Mouse (Mus musculus) embryonic facial prominence, embryonic 11.5 days (tissue): ENCODE measurements at regions not wholly inside any gene's neighbourhood (a gene's known extent, or its start where the extent isn't known, plus 50 kb on each side); places are given as distances from the start of the nearest gene placed in this dataset.

Experiments
- ATAC-seq: fragments of 200-750 bp; cut with Nextera tagmentation; replicated peaks from 2 replicates; pipeline ENCODE4 v1.8.0; 2017; ENCODE audit warnings: low read depth; ENCODE audit not compliant: insufficient number of reproducible peaks, low FRiP score, low TSS enrichment
- DNase-seq: peaks from one replicate; pipeline ENCODE4 v3.0.0-alpha.2; 2015; ENCODE audit warnings: low spot score
- H3K27ac ChIP-seq: fragments of 300-500 bp; sonication (generic); replicated peaks from 2 replicates; pipeline ENCODE4 v1.5.1; 2014; ENCODE audit warnings: mild to moderate bottlenecking, low read depth, low read length, control low read depth
- H3K27me3 ChIP-seq: fragments of 300-500 bp; sonication (generic); 2 replicates; pipeline ENCODE4 v1.6.1; 2014; ENCODE audit warnings: mild to moderate bottlenecking, low read length, moderate library complexity, mixed read lengths; ENCODE audit not compliant: control insufficient read depth, insufficient read depth
- H3K36me3 ChIP-seq: fragments of 300-500 bp; sonication (generic); replicated peaks from 2 replicates; pipeline ENCODE4 v1.6.1; 2014; ENCODE audit warnings: low read depth, mild to moderate bottlenecking, low read length, moderate library complexity, mixed read lengths; ENCODE audit not compliant: control insufficient read depth, insufficient read depth
- H3K4me1 ChIP-seq: fragments of 300-500 bp; sonication (generic); 2 replicates; pipeline ENCODE4 v1.6.1; 2014; ENCODE audit warnings: low read length, mixed read lengths; ENCODE audit not compliant: control insufficient read depth, insufficient read depth
- H3K4me2 ChIP-seq: fragments of 300-500 bp; sonication (generic); 2 replicates; pipeline ENCODE4 v1.6.1; 2014; ENCODE audit warnings: low read depth, mild to moderate bottlenecking, control low read depth, low read length, moderate library complexity
- H3K4me3 ChIP-seq: fragments of 300-500 bp; sonication (generic); 2 replicates; pipeline ENCODE4 v1.5.1; 2014; ENCODE audit warnings: low read depth, low read length, control low read depth
- H3K9ac ChIP-seq: fragments of 300-500 bp; sonication (generic); replicated peaks from 2 replicates; pipeline ENCODE4 v1.6.1; 2014; ENCODE audit warnings: mild to moderate bottlenecking, control low read depth, low read length
- H3K9me3 ChIP-seq: fragments of 300-500 bp; sonication (generic); replicated peaks from 2 replicates; pipeline ENCODE4 v1.6.1; 2016; ENCODE audit warnings: mild to moderate bottlenecking, low read length, inconsistent platforms, mixed read lengths; ENCODE audit not compliant: control insufficient read depth
- WGBS: fragments of 180-500 bp; shearing (Covaris S2); extraction: QIAGEN DNeasy Blood & Tissue Kit; methylation state at CpG from one replicate; pipeline ENCODE4 v1.1.7; 2014; 5-methylcytosine and 5-hydroxymethylcytosine counted together

- no peaks in the 10 kb centered on the region for H3K9me3 ChIP-seq
- ATAC-seq (no peak), DNase-seq (no peak)
- no peak overlapping the region for H3K4me2 ChIP-seq
- H3K4me1 ChIP-seq: no peaks in the 10 kb centered on the region
- H3K27me3 ChIP-seq: no peaks in the 10 kb centered on the region
- no peaks in the 10 kb centered on the region for H3K36me3 ChIP-seq
- H3K9ac ChIP-seq: no peak overlapping the region
- no peak overlapping the region for H3K27ac ChIP-seq
- WGBS: 29% methylated on average over 1 of the region's 1 CpGs
- no peak overlapping the region for H3K4me3 ChIP-seq
Observed at GRCm38 (mm10) chr13:107598391-107598790, 445.9 kb upstream of the Smim15 start.

- no peaks in the 10 kb centered on the region for H3K4me1 ChIP-seq
- H3K36me3 ChIP-seq: no peaks in the 10 kb centered on the region
- ATAC-seq: no peak
- H3K27ac ChIP-seq: no peak overlapping the region
- no peak overlapping the region for H3K4me3 ChIP-seq
- no peaks in the 10 kb centered on the region for H3K27me3 ChIP-seq
- 75% methylated on average over 2 of the region's 2 CpGs for WGBS
- H3K9ac ChIP-seq: no peak overlapping the region
- DNase-seq: no peak
- no peaks in the 10 kb centered on the region for H3K9me3 ChIP-seq
- H3K4me2 ChIP-seq: no peak overlapping the region
Observed at GRCm38 (mm10) chr13:107597217-107597616, 447.0 kb upstream of the Smim15 start.

GRCm38 (mm10) chr13:107596183-107596582 is 448.1 kb upstream of the Smim15 start:
- Histone ChIP-seq H3K27me3 (no peaks in the 10 kb centered on the region), H3K4me1 (no peaks in the 10 kb centered on the region), H3K9me3 (no peaks in the 10 kb centered on the region), H3K27ac (no peak overlapping the region), H3K36me3 (no peaks in the 10 kb centered on the region), H3K9ac (no peak overlapping the region), H3K4me3 (no peak overlapping the region), H3K4me2 (no peak overlapping the region)
- 76% methylated on average over 2 of the region's 2 CpGs for WGBS
- ATAC-seq (no peak), DNase-seq (no peak)

GRCm38 (mm10) chr13:107588399-107589002 is 455.7 kb upstream of the Smim15 start:
- Histone ChIP-seq H3K36me3 (no peaks in the 10 kb centered on the region), H3K4me1 (no peaks in the 10 kb centered on the region), H3K4me2 (no peak overlapping the region), H3K27me3 (no peaks in the 10 kb centered on the region), H3K4me3 (no peak overlapping the region), H3K9ac (no peak overlapping the region), H3K9me3 (no peaks in the 10 kb centered on the region), H3K27ac (no peak overlapping the region)
- WGBS: 64% methylated on average over 9 of the region's 9 CpGs
- no peak for DNase-seq
- ATAC-seq: no peak

- no peaks in the 10 kb centered on the region for H3K36me3 ChIP-seq
- no peaks in the 10 kb centered on the region for H3K4me1 ChIP-seq
- ATAC-seq: no peak
- H3K9me3 ChIP-seq: no peaks in the 10 kb centered on the region
- H3K4me2 ChIP-seq: no peak overlapping the region
- no peak overlapping the region for H3K4me3 ChIP-seq
- no peaks in the 10 kb centered on the region for H3K27me3 ChIP-seq
- H3K27ac ChIP-seq: no peak overlapping the region
- H3K9ac ChIP-seq: no peak overlapping the region
- WGBS: 67% methylated on average over 8 of the region's 8 CpGs
- DNase-seq: no peak
Observed at GRCm38 (mm10) chr13:107587678-107588077, 456.6 kb upstream of the Smim15 start.

- Histone ChIP-seq H3K9ac (no peak overlapping the region), H3K27ac (no peak overlapping the region), H3K4me3 (no peak overlapping the region), H3K36me3 (no peaks in the 10 kb centered on the region), H3K4me2 (no peak overlapping the region), H3K9me3 (no peaks in the 10 kb centered on the region), H3K4me1 (no peaks in the 10 kb centered on the region), H3K27me3 (no peaks in the 10 kb centered on the region)
- ATAC-seq (no peak), DNase-seq (no peak)
- WGBS: 92% methylated on average over 9 of the region's 9 CpGs
Observed at GRCm38 (mm10) chr13:107585936-107586335, 458.3 kb upstream of the Smim15 start.

GRCm38 (mm10) chr13:107585353-107585752 is 458.9 kb upstream of the Smim15 start:
- 55% methylated on average over 4 of the region's 4 CpGs for WGBS
- Histone ChIP-seq H3K4me1 (no peaks in the 10 kb centered on the region), H3K4me3 (no peak overlapping the region), H3K36me3 (no peaks in the 10 kb centered on the region), H3K9ac (no peak overlapping the region), H3K9me3 (no peaks in the 10 kb centered on the region), H3K27me3 (no peaks in the 10 kb centered on the region), H3K27ac (no peak overlapping the region), H3K4me2 (no peak overlapping the region)
- DNase-seq (no peak), ATAC-seq (no peak)

- no peak overlapping the region for H3K4me3 ChIP-seq
- no peak overlapping the region for H3K27ac ChIP-seq
- no peak overlapping the region for H3K4me2 ChIP-seq
- H3K27me3 ChIP-seq: no peaks in the 10 kb centered on the region
- H3K36me3 ChIP-seq: no peaks in the 10 kb centered on the region
- H3K9me3 ChIP-seq: no peaks in the 10 kb centered on the region
- no peak for ATAC-seq
- no peak overlapping the region for H3K9ac ChIP-seq
- DNase-seq: no peak
- H3K4me1 ChIP-seq: no peaks in the 10 kb centered on the region
- WGBS: 83% methylated on average over 6 of the region's 6 CpGs
Observed at GRCm38 (mm10) chr13:107578968-107579367, 465.3 kb upstream of the Smim15 start.
